Mouse (Mus musculus): ENCODE data around the gene Mrpl33. TPM values are rescaled to one million over a fixed set of nuclear protein-coding genes. Genes with fewer than 3 reads are reported as not detected.

The Mrpl33 gene
- polyA plus RNA-seq, 1 experiment from 2014 or later, result 334 TPM

GRCm38 (mm10) chr5:31566457-31566856 is 30.3 kb upstream of the Mrpl33 start:
- no peak overlapping the region for H3K9ac ChIP-seq (ENCODE audit: low read length)
- H3K4me1 ChIP-seq (replicated peaks; ENCODE audit: control insufficient read depth, insufficient read depth, low read length), result peaks cover 15% of the 10 kb centered on the region; the same call in 1 of the 2 replicates
- H3K27ac ChIP-seq (ENCODE audit: low read depth), result no peak overlapping the region

GRCm38 (mm10) chr5:31567951-31568657 is 28.6 kb upstream of the Mrpl33 start:
- ATAC-seq (replicated peaks; ENCODE audit: low FRiP score, low TSS enrichment, low read depth) (no peak), DNase-seq (ENCODE audit: low spot score) (no peak)
- no peak overlapping the region for H3K9ac ChIP-seq (ENCODE audit: low read length)
- H3K4me1 ChIP-seq (replicated peaks; ENCODE audit: control insufficient read depth, insufficient read depth, low read length), result peaks cover 18% of the 10 kb centered on the region; the same call in 1 of the 2 replicates
- WGBS, result 58% methylated on average over 5 of the region's 5 CpGs
- H3K36me3 ChIP-seq (ENCODE audit: control insufficient read depth, insufficient read depth, low read length), result no peaks in the 10 kb centered on the region
- H3K4me3 ChIP-seq (ENCODE audit: low read depth, low read length), result no peak overlapping the region
- H3K9me3 ChIP-seq (ENCODE audit: control insufficient read depth, low read length), result no peaks in the 10 kb centered on the region
- H3K27me3 ChIP-seq (replicated peaks; ENCODE audit: control insufficient read depth, insufficient read depth, low read length), result no peaks in the 10 kb centered on the region
- no peak overlapping the region for H3K27ac ChIP-seq (ENCODE audit: low read depth)
- H3K4me2 ChIP-seq (ENCODE audit: low read length), result no peak overlapping the region

More at GRCm38 (mm10) chr5:31566457-31566856, 30.3 kb upstream of the Mrpl33 start:
- no peaks in the 10 kb centered on the region for H3K9me3 ChIP-seq (ENCODE audit: control insufficient read depth, low read length)
- no peak overlapping the region for H3K4me3 ChIP-seq (ENCODE audit: low read depth, low read length)
- no peaks in the 10 kb centered on the region for H3K27me3 ChIP-seq (replicated peaks; ENCODE audit: control insufficient read depth, insufficient read depth, low read length)
- DNase-seq (ENCODE audit: low spot score), result no peak
- H3K36me3 ChIP-seq (ENCODE audit: control insufficient read depth, insufficient read depth, low read length), result peaks cover 15% of the 10 kb centered on the region
- no peak overlapping the region for H3K4me2 ChIP-seq (ENCODE audit: low read length)
- ATAC-seq (replicated peaks; ENCODE audit: low FRiP score, low TSS enrichment, low read depth), result no peak
- WGBS, result 70% methylated on average over 3 of the region's 3 CpGs

- no peaks in the 10 kb centered on the region for H3K9me3 ChIP-seq (ENCODE audit: control insufficient read depth, low read length)
- no peaks in the 10 kb centered on the region for H3K27me3 ChIP-seq (replicated peaks; ENCODE audit: control insufficient read depth, insufficient read depth, low read length)
- DNase-seq (ENCODE audit: low spot score) (no peak), ATAC-seq (replicated peaks; ENCODE audit: low FRiP score, low TSS enrichment, low read depth) (no peak)
- peak overlapping the region; percentile 29; the same call in 1 of the 2 replicates for H3K9ac ChIP-seq (ENCODE audit: low read length)
- H3K4me3 ChIP-seq (ENCODE audit: low read depth, low read length), result no peak overlapping the region
- H3K27ac ChIP-seq (ENCODE audit: low read depth), result peak overlapping the region; percentile 34; the same call in 1 of the 2 replicates
- no peaks in the 10 kb centered on the region for H3K36me3 ChIP-seq (ENCODE audit: control insufficient read depth, insufficient read depth, low read length)
- peaks cover 14% of the 10 kb centered on the region; the same call in 1 of the 2 replicates for H3K4me1 ChIP-seq (replicated peaks; ENCODE audit: control insufficient read depth, insufficient read depth, low read length)
- 18% methylated on average over 20 of the region's 20 CpGs for WGBS
- peak overlapping the region; percentile 43 for H3K4me2 ChIP-seq (ENCODE audit: low read length)
These were observed 25.6 kb upstream of the Mrpl33 start for GRCm38 (mm10) chr5:31571023-31571608.

GRCm38 (mm10) chr5:31573722-31574121 is 23.0 kb upstream of the Mrpl33 start:
- H3K4me3 ChIP-seq (ENCODE audit: low read depth, low read length), result no peak overlapping the region
- H3K27me3 ChIP-seq (replicated peaks; ENCODE audit: control insufficient read depth, insufficient read depth, low read length), result no peaks in the 10 kb centered on the region
- WGBS, result 91% methylated on average over 3 of the region's 3 CpGs
- H3K4me2 ChIP-seq (ENCODE audit: low read length), result no peak overlapping the region
- H3K9ac ChIP-seq (ENCODE audit: low read length), result no peak overlapping the region
- ATAC-seq (replicated peaks; ENCODE audit: low FRiP score, low TSS enrichment, low read depth) (no peak), DNase-seq (ENCODE audit: low spot score) (no peak)
- no peaks in the 10 kb centered on the region for H3K36me3 ChIP-seq (ENCODE audit: control insufficient read depth, insufficient read depth, low read length)
- no peak overlapping the region for H3K27ac ChIP-seq (ENCODE audit: low read depth)
- no peaks in the 10 kb centered on the region for H3K9me3 ChIP-seq (ENCODE audit: control insufficient read depth, low read length)
- peaks cover 14% of the 10 kb centered on the region; the same call in 1 of the 2 replicates for H3K4me1 ChIP-seq (replicated peaks; ENCODE audit: control insufficient read depth, insufficient read depth, low read length)

- WGBS, result 80% methylated on average over 7 of the region's 7 CpGs
- Histone ChIP-seq H3K27ac (ENCODE audit: low read depth) (no peak overlapping the region), H3K27me3 (replicated peaks; ENCODE audit: control insufficient read depth, insufficient read depth, low read length) (no peaks in the 10 kb centered on the region), H3K36me3 (ENCODE audit: control insufficient read depth, insufficient read depth, low read length) (no peaks in the 10 kb centered on the region), H3K4me3 (ENCODE audit: low read depth, low read length) (no peak overlapping the region), H3K9ac (ENCODE audit: low read length) (no peak overlapping the region), H3K4me2 (ENCODE audit: low read length) (no peak overlapping the region), H3K4me1 (replicated peaks; ENCODE audit: control insufficient read depth, insufficient read depth, low read length) (0 out of 2 replicates have a peak, but pooled peaks cover 3% of the 10 kb centered on the region), H3K9me3 (ENCODE audit: control insufficient read depth, low read length) (no peaks in the 10 kb centered on the region)
- ATAC-seq (replicated peaks; ENCODE audit: low FRiP score, low TSS enrichment, low read depth), result no peak
- no peak for DNase-seq (ENCODE audit: low spot score)
These were observed 20.2 kb upstream of the Mrpl33 start for GRCm38 (mm10) chr5:31576539-31576975.

- H3K9me3 ChIP-seq (ENCODE audit: control insufficient read depth, low read length), result peaks cover 3% of the 10 kb centered on the region; the same call in 1 of the 2 replicates
- H3K27ac ChIP-seq (ENCODE audit: low read depth), result no peak overlapping the region
- H3K4me3 ChIP-seq (ENCODE audit: low read depth, low read length), result no peak overlapping the region
- no peaks in the 10 kb centered on the region for H3K36me3 ChIP-seq (ENCODE audit: control insufficient read depth, insufficient read depth, low read length)
- no peak overlapping the region for H3K9ac ChIP-seq (ENCODE audit: low read length)
- H3K4me2 ChIP-seq (ENCODE audit: low read length), result no peak overlapping the region
- ATAC-seq (replicated peaks; ENCODE audit: low FRiP score, low TSS enrichment, low read depth), result no peak
- 81% methylated on average over 6 of the region's 6 CpGs for WGBS
- H3K4me1 ChIP-seq (replicated peaks; ENCODE audit: control insufficient read depth, insufficient read depth, low read length), result no peaks in the 10 kb centered on the region
- H3K27me3 ChIP-seq (replicated peaks; ENCODE audit: control insufficient read depth, insufficient read depth, low read length), result no peaks in the 10 kb centered on the region
- no peak for DNase-seq (ENCODE audit: low spot score)
These were observed 15.5 kb upstream of the Mrpl33 start for GRCm38 (mm10) chr5:31581263-31581662.

GRCm38 (mm10) chr5:31581932-31582331 is 14.8 kb upstream of the Mrpl33 start:
- Histone ChIP-seq H3K27ac (ENCODE audit: low read depth) (no peak overlapping the region), H3K4me1 (replicated peaks; ENCODE audit: control insufficient read depth, insufficient read depth, low read length) (no peaks in the 10 kb centered on the region), H3K4me3 (ENCODE audit: low read depth, low read length) (no peak overlapping the region), H3K27me3 (replicated peaks; ENCODE audit: control insufficient read depth, insufficient read depth, low read length) (no peaks in the 10 kb centered on the region), H3K9ac (ENCODE audit: low read length) (no peak overlapping the region), H3K9me3 (ENCODE audit: control insufficient read depth, low read length) (peaks cover 3% of the 10 kb centered on the region; the same call in 1 of the 2 replicates), H3K36me3 (ENCODE audit: control insufficient read depth, insufficient read depth, low read length) (no peaks in the 10 kb centered on the region), H3K4me2 (ENCODE audit: low read length) (no peak overlapping the region)
- 69% methylated on average over 3 of the region's 3 CpGs for WGBS
- DNase-seq (ENCODE audit: low spot score) (no peak), ATAC-seq (replicated peaks; ENCODE audit: low FRiP score, low TSS enrichment, low read depth) (no peak)

- Histone ChIP-seq H3K9me3 (ENCODE audit: control insufficient read depth, low read length) (peaks cover 3% of the 10 kb centered on the region; the same call in 1 of the 2 replicates), H3K4me1 (replicated peaks; ENCODE audit: control insufficient read depth, insufficient read depth, low read length) (no peaks in the 10 kb centered on the region), H3K4me3 (ENCODE audit: low read depth, low read length) (no peak overlapping the region), H3K27ac (ENCODE audit: low read depth) (no peak overlapping the region), H3K4me2 (ENCODE audit: low read length) (no peak overlapping the region), H3K36me3 (ENCODE audit: control insufficient read depth, insufficient read depth, low read length) (no peaks in the 10 kb centered on the region), H3K27me3 (replicated peaks; ENCODE audit: control insufficient read depth, insufficient read depth, low read length) (no peaks in the 10 kb centered on the region), H3K9ac (ENCODE audit: low read length) (no peak overlapping the region)
- ATAC-seq (replicated peaks; ENCODE audit: low FRiP score, low TSS enrichment, low read depth) (no peak), DNase-seq (ENCODE audit: low spot score) (no peak)
- WGBS, result 82% methylated on average over 2 of the region's 2 CpGs
These were observed 13.5 kb upstream of the Mrpl33 start for GRCm38 (mm10) chr5:31583261-31583660.
